Mouse (Mus musculus) heart, postnatal 14 days (tissue): Measurements from ENCODE around the gene Ndufs2. TPM values are rescaled to one million over a fixed set of nuclear protein-coding genes. Genes with fewer than 3 reads are reported as not detected.

Source experiments
- DNase-seq, 2 experiments: peaks; one replicate each; pipeline ENCODE4 v3.0.0; 2021 to 2022
- intact Hi-C: fragments of 180-260 bp; cut with DNase I; formaldehyde crosslinking; loops from one replicate; pipeline ENCODE4 v1.15.1; 2025
- total RNA-seq, 2 experiments: library from RNA; stranded (reverse); gene quantifications; 2 replicates each; pipeline ENCODE4 v1.2.3; 2021

Ndufs2 gene
- total RNA-seq, 2 experiments from 2014 or later: 1,236 to 1,272 TPM

DNA sequence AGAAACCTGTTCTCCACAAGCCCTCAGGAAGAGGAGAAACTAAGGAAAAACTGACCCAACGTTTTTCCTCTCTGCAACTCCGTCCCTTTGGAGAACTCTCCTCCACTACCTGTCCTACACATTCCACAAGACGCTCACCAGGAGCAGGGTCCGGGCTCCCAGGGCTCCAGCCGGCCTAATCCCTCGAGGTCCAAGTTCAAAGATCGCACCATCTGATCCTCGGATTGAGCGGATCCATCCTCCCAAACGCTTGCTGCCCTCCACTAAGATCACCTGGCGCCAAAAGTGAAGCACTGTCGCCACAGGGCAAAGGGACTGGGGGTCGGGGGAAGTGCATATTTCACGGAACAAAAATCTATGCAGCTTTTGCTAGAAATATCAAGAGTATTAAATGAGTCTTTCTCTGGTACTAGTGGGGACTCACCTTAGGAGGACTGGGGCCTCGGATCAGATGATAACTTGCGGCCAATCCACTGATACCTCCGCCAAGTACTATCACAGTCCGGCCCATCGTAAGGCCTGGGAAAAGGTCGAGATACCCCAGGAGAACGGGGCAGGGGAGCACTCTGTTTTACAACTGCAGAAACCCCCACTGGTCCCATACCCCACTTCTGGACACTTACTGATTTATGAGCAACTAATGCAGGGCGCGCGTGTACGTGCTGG, 29.2 kb upstream of the Ndufs2 start:
- intact Hi-C loops: loop anchor here (5.0 kb wide), 1 partner anchor 38 kb away; no protein-coding TSS in a partner anchor
- DNase-seq: peak in 1 of 2 experiments; percentile 2

DNA sequence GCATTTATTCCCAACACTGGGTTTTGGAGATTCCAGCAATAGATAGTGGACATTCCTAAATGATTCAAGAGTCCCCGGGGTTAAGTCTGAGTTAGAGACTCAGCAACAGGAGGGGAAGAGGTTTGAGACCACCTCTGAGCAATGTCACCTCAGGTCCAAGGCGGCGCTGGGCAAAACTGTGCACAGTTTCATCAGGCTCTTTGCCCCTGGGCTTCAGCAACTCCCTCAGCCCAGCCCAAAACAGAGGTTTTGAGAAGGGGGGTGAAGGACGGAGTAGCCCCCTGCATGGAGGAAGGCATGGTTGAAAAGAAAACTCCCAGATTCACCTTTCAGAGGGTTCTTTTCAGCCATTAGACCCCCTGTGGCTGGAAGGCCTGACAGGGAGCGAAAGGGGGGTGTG, 28.5 kb upstream of the Ndufs2 start:
- peak in 1 of 2 experiments; percentile 1 for DNase-seq
- intact Hi-C loops: loop anchor here (5.0 kb wide), 1 partner anchor 37 kb away; no protein-coding TSS in a partner anchor

DNA sequence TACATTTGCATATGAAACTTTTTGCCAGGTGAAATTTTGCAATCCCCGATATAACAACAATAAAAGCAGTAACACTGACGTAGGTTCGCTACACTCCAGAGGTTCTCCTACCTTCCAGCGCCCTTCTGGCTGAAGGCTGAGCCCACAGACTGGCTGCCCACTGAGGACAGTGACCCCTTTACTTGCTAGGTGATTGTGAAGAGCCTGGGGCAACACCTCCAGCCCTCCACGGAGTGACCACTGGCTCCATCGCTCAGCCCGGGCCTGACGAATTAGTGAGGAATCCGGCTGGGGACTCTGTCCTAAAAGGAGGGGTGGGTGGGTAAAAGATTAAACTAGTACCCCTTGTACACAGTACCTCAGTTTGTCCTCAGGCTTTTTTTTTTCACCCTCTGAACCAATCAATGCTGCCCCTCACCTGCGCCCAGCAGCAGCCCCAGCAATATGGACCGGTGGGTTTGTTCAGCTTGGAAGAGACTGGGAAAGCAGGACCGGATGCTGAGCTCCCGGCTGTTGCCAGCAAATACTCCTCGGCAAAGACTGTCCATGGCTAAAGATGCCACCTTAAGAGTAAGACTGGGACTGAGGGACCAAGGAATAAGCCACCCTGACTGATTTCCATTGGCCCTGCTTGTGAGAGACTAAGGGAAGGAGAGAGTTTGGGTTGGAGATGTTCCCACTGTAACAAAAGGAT, 28.0 kb upstream of the Ndufs2 start:
- intact Hi-C loops: no loop called here
- DNase-seq: peak in 1 of 2 experiments; percentile 1

DNA sequence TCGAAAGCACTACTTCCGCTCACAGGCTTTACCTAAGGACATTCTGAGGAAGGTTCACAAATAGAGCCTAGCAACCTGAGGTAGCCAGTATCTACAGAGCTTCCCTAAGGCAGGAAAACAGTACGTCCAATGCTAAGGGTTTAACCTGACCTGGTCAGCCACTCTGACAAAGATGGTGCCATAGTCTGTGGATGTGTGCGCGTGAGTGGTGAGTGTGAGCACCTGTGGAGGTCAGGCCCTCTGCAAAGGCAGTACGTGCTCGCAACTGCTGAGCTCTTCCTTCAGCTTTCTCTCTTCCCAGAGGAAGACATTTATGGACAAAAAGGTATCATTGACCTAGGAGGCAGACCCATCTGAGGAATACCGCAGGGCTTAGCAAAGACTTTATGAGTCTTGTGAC, 27.2 kb upstream of the Ndufs2 start:
- no peak for DNase-seq
- intact Hi-C loops: no loop called here

DNA sequence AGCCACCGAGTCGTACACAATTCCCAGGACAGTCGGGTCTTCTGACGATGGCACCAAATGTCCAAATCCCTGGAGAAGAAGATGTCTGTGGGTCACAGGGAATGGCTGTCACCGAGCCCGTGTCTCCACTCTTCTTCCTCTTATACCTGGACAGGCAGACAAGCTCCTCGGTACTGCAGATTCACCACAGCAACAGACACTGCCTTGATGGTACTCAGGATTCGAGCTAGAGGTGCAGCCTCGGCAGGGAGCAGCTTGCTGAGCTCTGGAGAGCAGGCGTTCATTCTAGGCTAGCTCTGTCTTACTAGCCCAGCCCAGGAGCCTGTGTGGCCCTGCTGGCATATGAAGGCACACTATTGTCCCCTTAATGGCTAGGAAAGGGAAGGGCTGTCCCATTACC, 26.5 kb upstream of the Ndufs2 start:
- intact Hi-C loops: no loop called here
- no peak for DNase-seq

DNA sequence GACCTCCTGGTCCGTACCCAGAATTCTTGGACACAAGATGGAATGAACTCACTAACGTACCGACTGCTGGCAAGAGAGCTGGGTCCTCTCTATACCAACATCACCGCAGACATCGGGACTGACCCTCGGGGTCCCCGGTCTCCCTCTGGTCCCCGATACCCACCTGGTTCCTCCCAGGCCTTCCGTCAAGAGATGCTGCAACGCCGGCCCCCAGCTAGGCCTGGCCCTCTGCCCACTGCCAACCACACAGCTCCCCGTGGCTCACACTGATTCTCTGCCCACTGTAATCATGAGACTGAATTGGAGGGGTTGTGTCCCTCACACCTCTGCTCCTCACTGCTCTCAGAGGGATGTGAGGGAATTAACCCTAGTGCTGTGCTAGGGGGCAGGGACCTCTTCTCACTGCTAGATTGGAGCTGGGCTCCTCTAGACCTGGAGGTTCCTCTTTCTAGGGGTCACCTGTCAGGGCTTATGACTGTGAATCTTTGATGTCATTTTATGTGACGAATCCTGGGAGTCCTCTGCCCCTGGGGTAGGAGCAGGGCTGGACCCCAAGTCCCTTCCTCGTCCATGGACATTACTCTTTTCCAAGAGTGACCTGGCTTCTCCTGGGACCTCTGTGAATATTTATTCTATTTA, 25.0 kb upstream of the Ndufs2 start:
- no peak for DNase-seq
- intact Hi-C loops: no loop called here

DNA sequence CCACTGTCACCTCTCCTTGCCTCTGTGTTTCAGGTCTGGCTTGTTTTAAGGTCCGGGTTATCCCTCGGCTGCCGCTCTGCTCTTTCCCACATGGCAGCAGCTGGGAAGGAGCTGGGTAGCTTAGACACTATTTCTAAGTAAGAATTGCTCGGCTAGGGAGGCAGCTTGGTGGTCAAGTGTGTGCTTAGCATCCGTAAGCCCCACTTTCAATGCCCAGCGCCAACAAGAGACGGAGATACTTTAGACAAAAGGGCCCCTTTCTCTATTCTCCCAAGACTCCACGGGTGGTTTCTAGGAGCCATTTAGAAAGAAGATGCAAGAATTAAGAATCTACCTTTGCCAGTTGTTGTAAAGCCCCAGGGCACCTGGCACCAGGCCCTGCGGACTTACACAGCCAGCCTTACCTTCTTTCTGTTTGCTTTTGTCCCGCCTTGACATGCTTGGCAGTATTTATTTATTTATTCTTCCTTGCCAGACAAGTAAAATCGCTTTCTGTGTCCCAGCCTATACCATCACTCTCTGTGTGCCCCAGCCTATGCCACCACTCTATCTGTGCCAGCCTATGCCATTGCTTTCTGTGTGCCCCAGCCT, 24.1 kb upstream of the Ndufs2 start:
- intact Hi-C loops: no loop called here
- no peak for DNase-seq

DNA sequence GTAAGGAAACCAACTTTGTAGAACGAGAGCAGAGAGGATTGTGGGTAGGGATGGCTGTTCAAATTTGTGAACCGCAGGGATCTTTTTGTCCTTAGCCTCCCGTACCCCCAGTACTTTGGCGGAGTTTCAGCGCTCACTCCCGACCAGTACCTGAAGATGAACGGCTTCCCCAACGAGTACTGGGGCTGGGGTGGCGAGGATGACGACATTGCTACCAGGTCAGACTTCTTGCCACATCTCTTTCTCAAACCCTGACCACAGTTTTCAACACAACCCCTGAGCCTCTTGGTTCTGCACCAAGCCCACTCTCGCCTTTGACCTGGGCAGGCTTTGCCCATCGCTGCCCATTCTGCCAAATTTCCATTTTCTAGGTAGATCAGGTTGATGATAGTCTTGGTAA, 23.0 kb upstream of the Ndufs2 start:
- intact Hi-C loops: no loop called here
- no peak for DNase-seq

DNA sequence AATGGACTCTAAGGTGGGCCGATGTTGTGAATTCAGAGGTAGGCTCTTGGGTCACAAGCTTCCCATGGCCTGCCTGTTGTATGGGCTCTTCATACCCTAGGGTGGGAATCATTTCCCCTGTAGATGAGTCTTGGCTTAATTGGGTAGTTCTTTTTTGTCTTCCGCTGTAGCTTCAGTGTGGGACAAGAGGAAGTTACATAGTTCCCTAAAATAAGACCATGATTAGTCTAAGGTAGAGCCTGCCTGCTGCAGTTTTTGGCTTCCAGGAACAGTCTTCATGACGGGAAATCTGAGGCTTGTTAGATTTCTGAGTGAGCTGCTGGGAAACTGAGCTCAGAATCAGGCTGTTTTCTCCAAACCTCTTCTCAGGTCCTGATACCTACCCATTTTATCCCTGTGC, 20.9 kb upstream of the Ndufs2 start:
- no peak for DNase-seq
- intact Hi-C loops: no loop called here

DNA sequence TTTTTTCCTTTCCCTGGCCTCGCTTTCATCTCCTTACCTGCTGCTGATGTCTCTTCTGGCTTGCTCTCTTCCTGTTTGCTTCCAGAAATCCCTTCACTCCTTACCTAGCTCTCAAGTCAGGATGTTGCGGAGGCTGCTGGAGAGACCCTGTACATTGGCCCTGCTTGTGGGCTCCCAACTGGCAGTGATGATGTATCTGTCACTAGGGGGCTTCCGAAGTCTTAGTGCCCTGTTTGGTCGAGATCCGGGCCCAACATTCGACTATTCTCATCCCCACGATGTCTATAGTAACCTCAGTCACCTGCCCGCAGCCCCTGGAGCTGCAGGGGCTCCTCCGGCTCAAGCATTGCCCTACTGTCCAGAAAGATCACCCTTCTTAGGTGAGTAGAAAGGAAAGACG, 20.4 kb upstream of the Ndufs2 start:
- intact Hi-C loops: no loop called here

DNA sequence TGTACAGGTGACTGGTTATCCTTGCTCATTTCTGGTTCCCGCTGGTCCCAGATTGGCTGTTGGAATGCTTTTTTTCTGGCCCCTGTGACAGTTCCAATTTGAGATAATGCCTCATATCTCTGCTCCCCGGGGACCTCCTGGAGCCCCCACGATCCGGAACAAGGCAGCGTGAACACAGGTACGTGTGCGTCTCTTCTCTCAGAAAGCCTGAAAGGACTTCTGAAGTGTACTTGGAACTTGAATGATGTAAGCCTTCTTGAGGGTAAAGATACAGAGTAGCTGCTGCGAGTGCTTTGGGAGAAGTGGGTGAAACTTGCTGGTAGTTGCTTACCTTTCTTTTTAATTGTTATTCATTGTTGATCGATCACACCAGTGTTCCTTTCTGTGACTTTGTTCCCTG, 20.0 kb upstream of the Ndufs2 start:
- no peak for DNase-seq
- intact Hi-C loops: no loop called here

More for the DNA sequence above, 20.4 kb upstream of the Ndufs2 start:
- no peak for DNase-seq

DNA sequence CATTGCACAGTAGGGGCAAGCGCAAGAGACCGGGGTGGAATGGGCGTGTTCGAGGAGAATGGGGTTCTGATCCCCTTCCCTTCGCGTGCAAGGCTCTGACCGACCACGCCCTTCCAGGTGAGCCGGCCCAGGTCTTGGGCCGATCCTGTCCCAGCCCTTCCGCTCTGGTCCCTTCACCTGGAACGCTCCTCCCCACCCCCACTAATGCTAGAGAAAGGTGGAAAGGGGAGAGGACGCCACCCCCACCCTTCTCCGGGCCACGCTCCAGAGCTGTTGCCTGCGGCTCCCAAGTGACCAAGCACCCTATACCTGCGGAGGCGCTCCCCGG, 19.3 kb upstream of the Ndufs2 start:
- DNase-seq: no peak
- intact Hi-C loops: no loop called here

DNA sequence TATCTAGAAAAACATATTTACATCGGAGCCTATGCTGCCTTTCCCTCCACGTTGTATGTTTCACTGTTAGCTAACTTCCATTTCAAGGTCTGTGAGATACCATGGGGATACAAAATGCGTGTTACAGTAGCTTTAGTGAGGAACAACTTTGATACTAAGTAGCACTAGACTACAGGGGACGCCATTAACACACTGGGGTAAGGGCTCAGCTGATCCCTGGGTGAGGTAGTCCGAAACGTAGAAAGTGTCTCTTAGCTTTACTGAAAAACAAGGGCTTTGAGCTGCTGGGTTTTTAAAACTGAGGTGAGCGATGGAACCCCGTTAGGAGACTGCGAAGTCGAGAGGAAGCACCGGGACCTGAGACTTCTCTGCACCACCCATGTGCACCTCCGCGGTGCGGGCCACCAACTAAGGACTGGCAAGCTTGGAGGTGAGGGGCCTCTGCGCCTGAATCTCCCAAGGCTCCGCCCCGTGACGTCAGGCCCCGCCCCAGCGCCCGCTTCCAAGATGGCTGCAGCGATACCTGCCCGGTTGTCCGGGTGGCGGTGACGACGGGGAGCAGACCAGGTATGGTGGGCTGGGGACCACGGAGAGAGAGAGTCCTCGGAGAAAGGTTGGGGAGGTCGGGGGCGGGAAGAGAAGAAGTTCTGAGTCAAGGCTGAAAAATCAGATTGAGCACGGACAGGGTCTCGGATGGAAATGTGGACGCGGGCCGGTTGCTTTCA, 18.8 kb upstream of the Ndufs2 start, which contains the start of gene B4galt3:
Gene B4galt3 (plus strand): TSS at position 481 of the 725 bp plus-strand sequence.
- intact Hi-C loops: no loop called here

DNA sequence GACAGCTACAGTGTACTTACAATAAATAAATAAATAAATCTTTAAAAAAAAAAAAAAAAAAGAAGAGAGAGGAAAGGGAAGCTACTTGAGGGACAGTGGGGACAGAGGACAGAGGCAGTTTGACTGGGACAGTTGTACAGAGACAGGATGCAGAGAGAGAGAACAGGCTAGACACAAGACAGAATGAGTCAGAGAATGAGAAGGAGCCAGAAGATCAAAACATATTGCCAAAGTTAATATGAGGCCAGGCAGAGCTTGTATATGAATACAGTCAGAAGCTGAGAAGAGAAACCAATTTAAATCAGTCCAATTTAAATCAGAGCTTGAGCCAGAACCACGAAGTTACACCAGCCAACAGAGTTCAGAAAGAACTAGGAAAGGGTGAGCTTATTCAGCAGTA, 17.2 kb upstream of the Ndufs2 start:
- DNase-seq: no peak
- intact Hi-C loops: no loop called here

More for the DNA sequence above, 18.8 kb upstream of the Ndufs2 start, which contains the start of gene B4galt3:
- peak; percentile 95 to 98 for DNase-seq

DNA sequence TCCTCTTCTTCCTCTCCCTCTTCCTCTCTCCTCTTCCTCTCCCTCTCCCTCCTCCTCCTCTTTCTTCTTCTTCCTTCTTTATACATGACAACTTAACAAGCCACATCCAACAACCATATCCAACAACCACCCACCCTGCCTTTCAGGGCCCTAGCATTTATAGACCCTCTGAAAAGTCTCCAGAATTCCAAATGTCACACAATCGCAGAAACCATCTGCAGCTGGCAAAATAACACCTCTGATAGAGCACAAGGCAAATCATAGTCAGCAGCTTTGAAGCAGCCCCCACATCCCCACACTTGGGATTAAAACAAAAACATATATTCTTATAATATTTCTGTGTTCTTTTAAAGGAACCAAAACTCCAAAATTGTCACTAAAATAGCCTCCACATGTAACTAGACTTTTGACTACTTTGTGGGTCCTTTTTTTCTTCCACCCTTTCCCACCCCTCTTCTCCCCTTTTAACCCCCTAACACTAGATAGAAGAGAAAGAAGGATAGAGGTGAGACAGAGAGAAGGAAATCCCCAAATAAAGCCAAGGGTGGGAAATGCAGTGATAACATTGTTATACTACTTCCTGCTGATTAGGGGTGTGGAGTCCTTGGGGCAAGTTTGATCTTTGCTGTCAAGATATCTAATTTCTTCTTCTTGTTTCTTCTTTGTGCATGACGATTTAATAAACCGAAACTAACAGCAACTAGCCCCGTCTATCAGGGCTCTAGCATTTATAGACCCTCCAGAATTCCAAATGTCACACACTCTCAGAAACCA, 15.0 kb upstream of the Ndufs2 start:
- no peak for DNase-seq
- intact Hi-C loops: no loop called here

DNA sequence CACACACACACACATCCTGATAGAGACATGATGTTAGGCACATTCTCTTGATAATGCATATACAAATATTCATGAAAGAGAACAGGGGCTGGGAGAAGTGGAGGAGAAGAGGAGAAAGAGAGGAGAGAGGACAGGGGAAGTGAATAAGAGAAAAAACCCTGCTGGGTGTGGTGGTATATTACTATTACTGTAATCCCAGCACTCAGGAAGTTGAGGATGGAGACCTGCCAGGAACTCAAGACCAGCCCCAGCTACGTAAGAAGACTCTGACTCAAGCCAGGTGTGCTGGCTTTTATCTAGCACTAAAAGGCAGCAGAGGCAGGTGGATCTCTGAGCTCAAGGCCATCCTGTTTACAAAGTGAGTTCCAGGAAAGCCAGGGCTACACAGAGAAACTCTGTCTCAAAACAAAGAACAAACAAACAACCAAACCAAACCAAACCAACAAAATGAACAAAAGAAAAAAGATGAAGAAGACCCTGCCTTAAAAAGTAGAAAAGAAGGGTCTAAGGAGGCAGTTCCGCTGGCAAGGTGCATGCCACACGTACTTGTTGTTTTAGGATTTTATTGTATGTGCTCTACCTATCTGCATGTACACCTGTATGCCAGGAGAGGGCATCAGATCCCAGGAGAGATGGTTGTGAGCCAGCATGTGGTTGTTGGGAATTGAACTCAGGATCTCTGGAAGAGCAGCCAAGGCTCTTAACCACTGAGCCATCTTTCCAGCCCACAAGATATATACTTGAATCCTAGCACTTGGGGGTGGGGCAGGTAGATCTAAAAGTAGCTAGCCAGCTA, 12.7 kb upstream of the Ndufs2 start:
- intact Hi-C loops: no loop called here
- DNase-seq: no peak

DNA sequence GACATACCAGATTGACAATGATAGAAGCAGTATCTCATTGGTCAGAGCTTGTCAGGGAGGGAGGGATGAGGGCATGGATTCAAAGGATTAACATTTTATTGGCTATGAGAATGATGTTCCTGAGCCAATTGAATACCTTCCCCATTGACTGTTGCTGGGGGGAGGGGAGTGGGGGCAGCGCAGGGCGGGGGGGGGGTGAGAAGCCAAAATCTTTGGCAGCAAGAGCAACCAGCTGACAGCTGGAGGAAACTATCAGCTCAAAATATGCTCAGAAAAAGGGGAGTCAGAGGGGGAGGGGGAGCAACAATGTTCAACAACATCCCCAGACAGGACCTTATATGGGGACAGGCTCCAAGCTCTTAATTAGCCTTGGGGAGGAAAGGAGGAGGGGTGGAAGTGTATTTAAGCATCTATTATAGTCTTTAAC, 12.0 kb upstream of the Ndufs2 start:
- intact Hi-C loops: no loop called here
- DNase-seq: peak in 1 of 2 experiments; percentile 60

DNA sequence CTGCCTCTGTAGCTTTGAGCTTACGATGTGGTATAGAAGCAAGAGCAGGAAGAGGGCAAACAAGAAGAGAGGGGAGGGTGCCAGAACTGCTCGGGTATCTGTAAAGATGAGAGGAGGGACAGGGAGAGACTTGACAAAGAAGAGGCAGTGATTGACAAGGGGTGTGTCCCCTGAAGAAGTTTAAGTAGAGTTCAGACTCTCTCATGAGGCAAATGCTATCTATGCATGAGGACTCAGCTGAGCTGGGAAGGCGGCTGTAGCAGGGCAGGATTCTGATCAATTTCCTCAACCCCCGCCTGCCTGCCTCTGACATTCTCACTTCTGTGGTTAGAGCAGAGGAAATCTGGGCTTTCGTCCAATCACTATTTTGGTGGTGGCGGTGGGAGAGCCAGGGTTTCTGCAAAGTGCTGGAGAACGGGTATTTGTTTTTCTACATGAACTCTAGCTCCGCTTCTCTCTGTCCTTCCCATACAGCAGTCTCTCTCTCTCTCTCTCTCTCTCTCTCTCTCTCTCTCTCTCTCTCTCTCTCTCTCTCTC, 11.5 kb upstream of the Ndufs2 start:
- peak; percentile 68 to 82 for DNase-seq
- intact Hi-C loops: no loop called here

DNA sequence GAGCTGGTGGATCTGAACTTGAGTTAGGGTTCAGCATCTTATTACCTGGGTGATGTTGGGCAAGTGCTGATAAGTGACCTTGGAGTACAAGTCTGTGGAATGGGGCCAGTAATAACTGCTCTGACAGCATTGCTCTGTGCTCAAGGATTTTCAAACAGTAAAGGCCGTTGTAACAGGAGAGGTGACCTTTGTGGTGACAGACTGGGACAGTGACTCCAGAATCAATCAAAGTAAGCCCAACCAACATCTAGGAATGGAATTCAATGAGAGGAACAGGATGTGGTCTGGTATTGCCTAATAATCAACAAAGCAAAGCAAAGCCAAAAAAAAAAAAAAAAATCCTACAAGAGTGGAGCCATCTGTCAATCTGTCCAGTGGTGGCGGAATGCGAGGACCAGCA, 9.1 kb upstream of the Ndufs2 start:
- intact Hi-C loops: no loop called here
- DNase-seq: no peak
